Mouse (Mus musculus): Measurements from ENCODE around the gene Lrrtm3.

Gene Lrrtm3

GRCm38 (mm10) chr10:64041892-64042291 lies 48.2 kb downstream of the Lrrtm3 start:
- DNase-seq (ENCODE audit: low read depth, low spot score) = no peak

- DNase-seq (ENCODE audit: low read depth, low spot score) = no peak
Measured at GRCm38 (mm10) chr10:64041218-64041617, 48.9 kb downstream of the Lrrtm3 start.

- DNase-seq (ENCODE audit: low read depth, low spot score) = peak; percentile 69
Measured at GRCm38 (mm10) chr10:64039760-64040535, 50.1 kb downstream of the Lrrtm3 start.

GRCm38 (mm10) chr10:64030901-64031300 lies 59.2 kb downstream of the Lrrtm3 start:
- no peak for DNase-seq (ENCODE audit: low read depth, low spot score)

GRCm38 (mm10) chr10:64023340-64023739 lies 66.7 kb downstream of the Lrrtm3 start:
- peak; percentile 54 for DNase-seq (ENCODE audit: low read depth, low spot score)

- no peak for DNase-seq (ENCODE audit: low read depth, low spot score)
Measured at GRCm38 (mm10) chr10:64020347-64020746, 69.7 kb downstream of the Lrrtm3 start.

GRCm38 (mm10) chr10:64001996-64002395 lies 88.1 kb downstream of the Lrrtm3 start:
- peak; percentile 34 for DNase-seq (ENCODE audit: low read depth, low spot score)

GRCm38 (mm10) chr10:64001531-64001930 lies 88.5 kb downstream of the Lrrtm3 start:
- no peak for DNase-seq (ENCODE audit: low read depth, low spot score)

- peak; percentile 50 for DNase-seq (ENCODE audit: low read depth, low spot score)
Measured at GRCm38 (mm10) chr10:63994251-63994650, 95.8 kb downstream of the Lrrtm3 start.

GRCm38 (mm10) chr10:63985576-63985975 lies 104.5 kb downstream of the Lrrtm3 start:
- DNase-seq (ENCODE audit: low read depth, low spot score) = peak; percentile 21

- DNase-seq (ENCODE audit: low read depth, low spot score) = no peak
Measured at GRCm38 (mm10) chr10:63979410-63979809, 110.7 kb downstream of the Lrrtm3 start.

GRCm38 (mm10) chr10:63978969-63979368 lies 111.1 kb downstream of the Lrrtm3 start:
- DNase-seq (ENCODE audit: low read depth, low spot score) = no peak

GRCm38 (mm10) chr10:63978535-63978934 lies 111.5 kb downstream of the Lrrtm3 start:
- DNase-seq (ENCODE audit: low read depth, low spot score) = no peak

- no peak for DNase-seq (ENCODE audit: low read depth, low spot score)
Measured at GRCm38 (mm10) chr10:63978101-63978500, 112.0 kb downstream of the Lrrtm3 start.

GRCm38 (mm10) chr10:63972300-63972699 lies 117.8 kb downstream of the Lrrtm3 start:
- DNase-seq (ENCODE audit: low read depth, low spot score) = no peak

- peak; percentile 38 for DNase-seq (ENCODE audit: low read depth, low spot score)
Measured at GRCm38 (mm10) chr10:63954308-63954930, 135.7 kb downstream of the Lrrtm3 start.

- no peak for DNase-seq (ENCODE audit: low read depth, low spot score)
Measured at GRCm38 (mm10) chr10:63951481-63951880, 138.6 kb downstream of the Lrrtm3 start.

- no peak for DNase-seq (ENCODE audit: low read depth, low spot score)
Measured at GRCm38 (mm10) chr10:63950867-63951266, 139.2 kb downstream of the Lrrtm3 start.

- DNase-seq (ENCODE audit: low read depth, low spot score) = peak; percentile 77
Measured at GRCm38 (mm10) chr10:63947266-63947665, 142.8 kb downstream of the Lrrtm3 start.

- no peak for DNase-seq (ENCODE audit: low read depth, low spot score)
Measured at GRCm38 (mm10) chr10:63945534-63945933, 144.5 kb downstream of the Lrrtm3 start.

GRCm38 (mm10) chr10:63933946-63934345 lies 156.1 kb downstream of the Lrrtm3 start:
- DNase-seq (ENCODE audit: low read depth, low spot score) = no peak

GRCm38 (mm10) chr10:63927334-63927733 lies 162.7 kb downstream of the Lrrtm3 start, which contains the start of gene Gm10118:
Gm10118 (minus strand) TSS chr10:63927434.
- no peak for DNase-seq (ENCODE audit: low read depth, low spot score)

- DNase-seq (ENCODE audit: low read depth, low spot score) = no peak
Measured at GRCm38 (mm10) chr10:63908878-63909277, 181.2 kb downstream of the Lrrtm3 start.

All from telencephalon, adult 2 months (tissue).